Mouse (Mus musculus): ENCODE data around the gene H2-Aa. TPM values are rescaled to one million over a fixed set of nuclear protein-coding genes. Genes with fewer than 3 reads are reported as not detected.

H2-Aa gene
- polyA plus RNA-seq, 1 experiment from 2014 or later = 0.83 TPM

DNA sequence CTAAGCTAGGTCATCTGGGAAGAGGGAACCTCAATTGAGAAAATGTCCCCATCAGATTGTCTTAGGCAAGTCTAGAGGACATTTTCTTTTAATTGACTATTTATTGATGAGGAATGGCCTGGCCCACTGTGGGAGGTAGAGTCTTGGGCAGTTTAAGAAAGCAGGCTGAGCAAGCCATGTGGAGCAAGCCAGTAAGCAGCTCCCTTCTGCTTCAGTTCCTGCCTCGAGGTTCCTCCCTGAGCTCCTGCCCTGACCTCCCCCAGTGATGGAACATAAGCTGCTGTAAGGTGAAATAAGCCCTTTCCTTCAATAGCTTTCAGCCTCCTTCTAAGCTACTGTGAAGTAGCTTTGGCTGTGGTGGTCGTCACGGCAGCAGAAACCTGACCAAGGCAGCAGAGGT is 49.9 kb downstream of the H2-Aa start:
- Histone ChIP-seq H3K4me2 (no peak overlapping the region), H3K4me3 (no peak overlapping the region), H3K9me3 (0 out of 2 replicates have a peak, but pooled peaks cover 2% of the 10 kb centered on the region), H3K27me3 (no peaks in the 10 kb centered on the region), H3K9ac (no peak overlapping the region), H3K27ac (replicated peaks) (no peak overlapping the region), H3K4me1 (replicated peaks) (no peaks in the 10 kb centered on the region), H3K36me3 (no peaks in the 10 kb centered on the region)
- 80% methylated on average over 3 of the region's 3 CpGs for WGBS
- no peak for ATAC-seq (ENCODE audit: low FRiP score, low read depth)

DNA sequence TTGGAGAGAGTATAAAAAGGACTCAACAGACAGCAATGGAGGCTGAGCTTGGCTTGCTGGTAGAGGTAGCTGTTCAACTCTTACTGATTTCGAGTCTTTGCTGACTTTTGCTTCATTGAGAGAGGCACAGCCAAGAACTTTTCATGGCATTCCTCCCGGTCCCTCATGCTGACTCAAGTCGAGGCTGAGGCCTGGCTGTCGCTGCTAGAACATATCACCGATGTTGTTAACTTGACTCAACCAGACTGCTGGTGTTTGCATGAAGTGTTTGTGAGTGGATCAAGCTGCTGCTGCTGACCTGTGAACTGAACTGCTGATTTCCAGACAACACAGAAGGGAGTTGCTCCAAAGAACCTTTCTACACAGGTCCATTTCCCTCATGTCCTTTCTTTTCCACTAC is 50.9 kb downstream of the H2-Aa start:
- H3K9me3 ChIP-seq = 0 out of 2 replicates have a peak, but pooled peaks cover 2% of the 10 kb centered on the region
- ATAC-seq (ENCODE audit: low FRiP score, low read depth) = no peak
- no peak overlapping the region for H3K9ac ChIP-seq

DNA sequence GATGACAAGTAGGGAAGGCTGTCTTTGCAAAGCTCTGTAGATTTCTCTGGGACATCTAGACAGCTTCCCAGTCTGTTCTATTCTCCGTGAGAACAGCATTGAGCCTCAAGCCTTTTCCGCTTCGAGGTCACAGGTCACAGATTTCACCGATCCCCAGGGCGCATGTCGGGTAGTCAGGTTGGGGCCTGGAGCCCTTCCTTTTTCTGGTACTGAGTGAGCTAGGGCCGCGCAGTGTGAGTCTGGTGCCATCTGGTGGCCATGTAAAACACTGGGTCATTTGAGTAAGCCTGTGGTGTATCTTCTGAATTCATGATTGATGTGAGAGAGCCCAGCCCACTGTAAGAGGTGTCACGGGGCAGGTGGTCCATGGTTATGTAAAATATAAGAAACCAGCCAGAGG is 52.7 kb downstream of the H2-Aa start:
- H3K27me3 ChIP-seq = no peaks in the 10 kb centered on the region
- no peaks in the 10 kb centered on the region for H3K4me1 ChIP-seq (replicated peaks)
- no peak overlapping the region for H3K27ac ChIP-seq (replicated peaks)
- H3K9ac ChIP-seq = no peak overlapping the region
- no peak overlapping the region for H3K4me3 ChIP-seq
- peak; percentile 54; the same call in 1 of the 2 replicates for ATAC-seq (ENCODE audit: low FRiP score, low read depth)
- H3K4me2 ChIP-seq = no peak overlapping the region
- H3K9me3 ChIP-seq = no peaks in the 10 kb centered on the region
- 36% methylated on average over 9 of the region's 9 CpGs for WGBS
- no peaks in the 10 kb centered on the region for H3K36me3 ChIP-seq

More for the DNA sequence above, 50.9 kb downstream of the H2-Aa start:
- H3K4me1 ChIP-seq (replicated peaks) = no peaks in the 10 kb centered on the region
- H3K36me3 ChIP-seq = no peaks in the 10 kb centered on the region
- no peaks in the 10 kb centered on the region for H3K27me3 ChIP-seq
- no peak overlapping the region for H3K27ac ChIP-seq (replicated peaks)
- H3K4me2 ChIP-seq = no peak overlapping the region
- H3K4me3 ChIP-seq = no peak overlapping the region
- 91% methylated on average over 5 of the region's 5 CpGs for WGBS

Other genes with a start within 250 kb of the H2-Aa start
- gene Col11a2, start 248.4 kb downstream of the H2-Aa start, polyA plus RNA-seq (2015; fragmentation: Nextera tagmentation; extraction: Ambion mirVana) = 4.5 and 5.4 TPM in 2 replicates
- gene H2-Oa, start 195.5 kb downstream of the H2-Aa start, polyA plus RNA-seq (2015; fragmentation: Nextera tagmentation; extraction: Ambion mirVana) = 0.14 TPM in 1 of 2 replicates, not detected in the other
- gene H2-DMa, start 168.3 kb downstream of the H2-Aa start, polyA plus RNA-seq (2015; fragmentation: Nextera tagmentation; extraction: Ambion mirVana) = 19.4 and 19.8 TPM in 2 replicates
- gene Brd2, start 165.2 kb downstream of the H2-Aa start, polyA plus RNA-seq (2015; fragmentation: Nextera tagmentation; extraction: Ambion mirVana) = 122 and 144 TPM in 2 replicates
- 0.20 and 0.38 TPM in 2 replicates for gene H2-DMb2, start 144.5 kb downstream of the H2-Aa start, polyA plus RNA-seq (2015; fragmentation: Nextera tagmentation; extraction: Ambion mirVana)
- gene H2-DMb1, start 134.8 kb downstream of the H2-Aa start, polyA plus RNA-seq (2015; fragmentation: Nextera tagmentation; extraction: Ambion mirVana) = 0.79 and 1.1 TPM in 2 replicates
- 3.0 and 3.7 TPM in 2 replicates for gene Tap1, start 100.3 kb downstream of the H2-Aa start, polyA plus RNA-seq (2015; fragmentation: Nextera tagmentation; extraction: Ambion mirVana)
- gene Psmb9, start 100.1 kb downstream of the H2-Aa start, polyA plus RNA-seq (2015; fragmentation: Nextera tagmentation; extraction: Ambion mirVana) = 1.4 and 2.4 TPM in 2 replicates
- 3.3 and 5.7 TPM in 2 replicates for gene Psmb8, start 90.1 kb downstream of the H2-Aa start, polyA plus RNA-seq (2015; fragmentation: Nextera tagmentation; extraction: Ambion mirVana)
- gene Tap2, start 84.3 kb downstream of the H2-Aa start, polyA plus RNA-seq (2015; fragmentation: Nextera tagmentation; extraction: Ambion mirVana) = 2.2 and 2.3 TPM in 2 replicates
- gene H2-Ob, start 48.9 kb downstream of the H2-Aa start, polyA plus RNA-seq (2015; fragmentation: Nextera tagmentation; extraction: Ambion mirVana) = 0.20 and 0.21 TPM in 2 replicates
- gene H2-Ab1, start 30.1 kb downstream of the H2-Aa start, polyA plus RNA-seq (2015; fragmentation: Nextera tagmentation; extraction: Ambion mirVana) = 1.6 and 2.5 TPM in 2 replicates
- 3.4 and 4.1 TPM in 2 replicates for gene H2-Eb1, start 18.0 kb upstream of the H2-Aa start, polyA plus RNA-seq (2015; fragmentation: Nextera tagmentation; extraction: Ambion mirVana)
- 0.26 TPM in 2 replicates for gene H2-Eb2, start 37.8 kb upstream of the H2-Aa start, polyA plus RNA-seq (2015; fragmentation: Nextera tagmentation; extraction: Ambion mirVana)
- 0.05 TPM in 1 of 2 replicates, not detected in the other for gene Btnl2, start 67.0 kb upstream of the H2-Aa start, polyA plus RNA-seq (2015; fragmentation: Nextera tagmentation; extraction: Ambion mirVana)
- not detected in 2 replicates for gene Btnl1, start 89.3 kb upstream of the H2-Aa start, polyA plus RNA-seq (2015; fragmentation: Nextera tagmentation; extraction: Ambion mirVana)
- 4.8 and 5.5 TPM in 2 replicates for gene BC051142, start 111.0 kb upstream of the H2-Aa start, polyA plus RNA-seq (2015; fragmentation: Nextera tagmentation; extraction: Ambion mirVana)
- not detected in 2 replicates for gene Btnl4, start 189.5 kb upstream of the H2-Aa start, polyA plus RNA-seq (2015; fragmentation: Nextera tagmentation; extraction: Ambion mirVana)
- not detected in 2 replicates for gene Btnl6, start 229.5 kb upstream of the H2-Aa start, polyA plus RNA-seq (2015; fragmentation: Nextera tagmentation; extraction: Ambion mirVana)

All from hindbrain, embryonic 15.5 days (tissue).